21 mouse cellular contexts compared by ENCODE assay signal in the genomic region with DNA sequence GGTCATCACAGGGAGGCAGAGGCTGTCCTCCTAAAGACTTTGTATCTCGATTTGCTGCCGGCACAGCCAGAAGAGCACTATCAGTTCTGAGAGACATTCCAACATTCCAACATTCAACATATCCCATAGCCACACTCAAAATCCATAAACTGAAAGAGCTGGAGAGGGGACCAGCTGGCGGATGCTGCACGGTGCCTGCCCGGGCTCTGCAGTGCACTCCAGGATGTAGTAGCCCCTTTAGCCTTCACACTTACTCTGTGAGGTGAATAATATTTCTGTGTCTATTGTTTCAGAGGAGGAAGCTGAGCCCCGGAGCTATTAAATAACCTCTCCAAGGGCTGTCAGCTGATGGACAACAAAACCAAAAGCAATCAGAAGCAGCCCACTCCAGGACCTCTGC. TPM values are rescaled to one million over a fixed set of nuclear protein-coding genes. Genes with fewer than 3 reads are reported as not detected.
"Had no signal": no experiment of that assay in that cellular context is flagged by ENCODE, and none has a peak within 500 bp of the region (broad histone marks: within the 10 kb centered on the region; RNA-seq: fewer than 3 reads in every experiment).

No protein-coding gene starts in this region.

- H3K36me3 ChIP-seq: intestine, embryonic 15.5 days; liver, embryonic 13.5 days; midbrain, embryonic 12.5 days; midbrain, embryonic 15.5 days; neural tube, embryonic 12.5 days; neural tube, embryonic 15.5 days had no signal

- H3K27me3 ChIP-seq: intestine, embryonic 15.5 days; liver, embryonic 13.5 days; midbrain, embryonic 12.5 days; midbrain, embryonic 15.5 days; neural tube, embryonic 12.5 days; neural tube, embryonic 15.5 days had no signal

- DNase-seq: kidney, adult 11 months; left cerebral cortex, postnatal 4 days; liver, embryonic 13.5 days; lung, adult 2 months; right cerebral cortex, adult 18-20 months; right cerebral cortex, postnatal 14 days; right cerebral cortex, postnatal 4 days; thymus, adult 2 months; thymus, postnatal 14 days; thymus, postnatal 4 days had no signal

- H3K9ac ChIP-seq: intestine, embryonic 15.5 days; liver, embryonic 13.5 days; midbrain, embryonic 12.5 days; midbrain, embryonic 15.5 days; neural tube, embryonic 12.5 days; neural tube, embryonic 15.5 days had no signal

- H3K4me1 ChIP-seq: intestine, embryonic 15.5 days; liver, embryonic 13.5 days; midbrain, embryonic 12.5 days; midbrain, embryonic 15.5 days; neural tube, embryonic 12.5 days; neural tube, embryonic 15.5 days had no signal

- H3K4me3 ChIP-seq: intestine, embryonic 15.5 days; liver, embryonic 13.5 days; midbrain, embryonic 12.5 days; midbrain, embryonic 15.5 days; neural tube, embryonic 12.5 days; neural tube, embryonic 15.5 days had no signal

- ATAC-seq: intestine, embryonic 15.5 days; midbrain, embryonic 15.5 days had no signal

- H3K27ac ChIP-seq: intestine, embryonic 15.5 days; liver, embryonic 13.5 days; macrophage; midbrain, embryonic 12.5 days; midbrain, embryonic 15.5 days; neural tube, embryonic 12.5 days; neural tube, embryonic 15.5 days; stomach, postnatal 0 days had no signal

- H3K4me2 ChIP-seq: intestine, embryonic 15.5 days; liver, embryonic 13.5 days; midbrain, embryonic 12.5 days; midbrain, embryonic 15.5 days; neural tube, embryonic 12.5 days; neural tube, embryonic 15.5 days had no signal

- H3K9me3 ChIP-seq: intestine, embryonic 15.5 days; liver, embryonic 13.5 days; midbrain, embryonic 12.5 days; midbrain, embryonic 15.5 days; neural tube, embryonic 12.5 days; neural tube, embryonic 15.5 days had no signal

RNA-seq across cellular contexts. Expression of gene Il19, which starts 7.0 kb away (rescaled TPM):
- polyA plus RNA-seq: liver, adult 2 months; liver, embryonic 13.5 days; liver, embryonic 16.5 days; lung, adult 2 months; macrophage; midbrain, embryonic 12.5 days; midbrain, embryonic 15.5 days; neural tube, embryonic 12.5 days; neural tube, embryonic 15.5 days; stomach, embryonic 14.5 days; stomach, postnatal 0 days; thymus, adult 2 months had no signal

RNA-seq across cellular contexts. Expression of gene Il20, which starts 35.7 kb away (rescaled TPM):
- polyA plus RNA-seq: intestine, embryonic 15.5 days; limb, embryonic 14.5 days; liver, adult 2 months; liver, embryonic 13.5 days; liver, embryonic 16.5 days; lung, adult 2 months; macrophage; midbrain, embryonic 12.5 days; midbrain, embryonic 15.5 days; neural tube, embryonic 12.5 days; neural tube, embryonic 15.5 days; stomach, embryonic 14.5 days; stomach, postnatal 0 days; thymus, adult 2 months had no signal

RNA-seq across cellular contexts. Expression of gene Il24, which starts 59.7 kb away (rescaled TPM):
- polyA plus RNA-seq: intestine, embryonic 15.5 days; limb, embryonic 14.5 days; liver, adult 2 months; liver, embryonic 13.5 days; liver, embryonic 16.5 days; lung, adult 2 months; macrophage; midbrain, embryonic 12.5 days; midbrain, embryonic 15.5 days; neural tube, embryonic 12.5 days; neural tube, embryonic 15.5 days; stomach, embryonic 14.5 days; stomach, postnatal 0 days had no signal
